Mouse (Mus musculus): ENCODE data around the gene Kdm1a.

Gene Kdm1a

GRCm38 (mm10) chr4:136601476-136601875, 1.0 kb downstream of the Kdm1a start:
- peak; percentile 92 for DNase-seq

- DNase-seq = no peak
Observed at GRCm38 (mm10) chr4:136600536-136600935, 2.0 kb downstream of the Kdm1a start.

- no peak for DNase-seq
Observed at GRCm38 (mm10) chr4:136599869-136600268, 2.7 kb downstream of the Kdm1a start.

- DNase-seq = no peak
Observed at GRCm38 (mm10) chr4:136598268-136598876, 4.2 kb downstream of the Kdm1a start.

- DNase-seq = no peak
Observed at GRCm38 (mm10) chr4:136595221-136595620, 7.3 kb downstream of the Kdm1a start.

GRCm38 (mm10) chr4:136594006-136594405, 8.5 kb downstream of the Kdm1a start:
- DNase-seq = no peak

- DNase-seq = no peak
Observed at GRCm38 (mm10) chr4:136592111-136592510, 10.4 kb downstream of the Kdm1a start.

GRCm38 (mm10) chr4:136588003-136588402, 14.5 kb downstream of the Kdm1a start:
- no peak for DNase-seq

GRCm38 (mm10) chr4:136587221-136587827, 15.2 kb downstream of the Kdm1a start:
- no peak for DNase-seq

- DNase-seq = no peak
Observed at GRCm38 (mm10) chr4:136581885-136582284, 20.6 kb downstream of the Kdm1a start.

GRCm38 (mm10) chr4:136569998-136570397, 32.5 kb downstream of the Kdm1a start:
- DNase-seq = no peak

GRCm38 (mm10) chr4:136568629-136569028, 33.9 kb downstream of the Kdm1a start:
- no peak for DNase-seq

- peak in 1 of 2 experiments; percentile 37 for DNase-seq
Observed at GRCm38 (mm10) chr4:136562755-136563154, 39.8 kb downstream of the Kdm1a start.

- DNase-seq = no peak
Observed at GRCm38 (mm10) chr4:136560270-136560991, 42.1 kb downstream of the Kdm1a start.

GRCm38 (mm10) chr4:136559690-136560089, 42.8 kb downstream of the Kdm1a start:
- DNase-seq = no peak

GRCm38 (mm10) chr4:136557638-136558037, 44.9 kb downstream of the Kdm1a start:
- DNase-seq = no peak

GRCm38 (mm10) chr4:136553108-136553507, 49.4 kb downstream of the Kdm1a start:
- no peak for DNase-seq

GRCm38 (mm10) chr4:136548381-136548801, 54.1 kb downstream of the Kdm1a start:
- DNase-seq = peak; percentile 54 to 57

- no peak for DNase-seq
Observed at GRCm38 (mm10) chr4:136547721-136548120, 54.8 kb downstream of the Kdm1a start.

- no peak for DNase-seq
Observed at GRCm38 (mm10) chr4:136546279-136547045, 56.1 kb downstream of the Kdm1a start.

- DNase-seq = peak; percentile 50 to 55
Observed at GRCm38 (mm10) chr4:136545151-136545550, 57.4 kb downstream of the Kdm1a start.

- peak; percentile 82 to 84 for DNase-seq
Observed at GRCm38 (mm10) chr4:136526412-136526811, 76.1 kb downstream of the Kdm1a start.

- no peak for DNase-seq
Observed at GRCm38 (mm10) chr4:136524309-136524708, 78.2 kb downstream of the Kdm1a start.

All from cerebellum, postnatal 10 days (tissue).